Mouse (Mus musculus): Measurements from ENCODE around the gene Zfp128.

DNA sequence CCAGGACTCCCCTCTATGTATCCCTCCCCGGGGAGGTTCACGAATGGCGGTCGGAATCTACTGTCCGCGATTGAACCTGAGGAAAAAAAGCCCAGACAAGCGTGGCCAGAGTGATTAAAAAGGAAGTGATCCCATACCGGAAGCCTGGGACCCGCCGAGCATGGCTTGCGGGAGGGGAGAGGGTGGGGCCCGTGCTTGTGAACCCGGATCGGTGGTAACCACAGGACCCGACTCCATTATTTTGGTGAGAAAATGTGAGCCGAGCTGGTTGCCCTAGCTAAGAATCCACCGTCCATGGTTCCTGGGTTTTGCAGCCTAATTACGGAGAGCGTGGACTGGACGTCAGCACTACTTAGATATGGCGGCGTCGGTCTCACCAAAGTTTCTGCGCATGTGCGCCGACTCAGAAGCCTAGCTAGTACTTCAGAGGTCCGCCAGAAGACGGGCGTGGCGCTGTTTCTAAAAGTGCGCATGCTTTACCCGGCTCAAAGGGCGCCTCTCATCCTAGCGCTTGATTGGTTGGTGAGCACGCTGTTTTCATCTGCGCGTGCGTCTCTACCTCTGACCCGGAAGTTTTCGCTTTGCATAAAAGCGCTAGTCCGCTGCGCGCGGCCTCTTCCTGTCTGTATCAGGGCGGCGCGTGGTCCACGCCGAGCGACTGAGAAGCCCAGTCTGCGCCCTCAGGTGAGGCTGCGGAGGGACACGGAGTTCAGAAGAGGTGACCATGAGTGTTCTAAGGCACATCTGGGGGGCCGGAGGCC, 40.9 kb downstream of the Zfp128 start, which contains the start of gene Rps5:
- TF ChIP-seq CTCF (IDR thresholded peaks at IDR 0.05; ENCODE audit: control insufficient read depth, insufficient read depth, insufficient replicate concordance, low read depth, low read length) (peak; percentile 58; the same call in 1 of the 2 replicates), POLR2A (IDR thresholded peaks at IDR 0.05; ENCODE audit: control insufficient read depth, low read depth, low read length) (peak; percentile 79)

All from testis, adult 2 months (tissue).